Mouse (Mus musculus) left cerebral cortex, adult 8-10 months (tissue): ENCODE measurements at regions not wholly inside any gene's neighbourhood (a gene's known extent, or its start where the extent isn't known, plus 50 kb on each side); places are given as distances from the start of the nearest gene placed in this dataset.
A peak's percentile ranks its signal among the peaks of the same experiment; 100 is the strongest.

Experiments
- DNase-seq, 2 experiments: peaks; one replicate each; pipeline ENCODE4 v3.0.0; 2022; ENCODE audit warnings: low spot score in 2 of 2

DNA sequence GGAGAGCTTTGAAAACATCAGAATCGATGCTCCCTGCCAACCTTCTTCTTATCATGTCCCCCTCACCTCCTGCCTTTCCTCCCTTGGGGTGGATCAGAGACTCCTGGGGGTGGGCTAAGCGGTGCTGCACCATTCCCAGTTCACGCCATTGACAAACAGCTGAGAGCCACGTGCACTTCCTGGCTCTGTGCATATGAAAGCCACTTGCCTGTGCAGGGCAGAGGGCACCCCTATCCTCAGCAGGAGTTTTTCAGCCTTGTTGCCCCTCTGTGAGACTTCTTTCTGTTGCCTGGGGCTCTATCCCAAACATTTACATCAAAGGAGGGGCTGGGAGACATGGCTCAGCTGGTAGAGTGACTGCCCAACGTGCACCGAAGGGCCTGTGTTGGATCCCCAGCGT lies 531.1 kb upstream of the Tbx3 start:
- no peak for DNase-seq

GRCm38 (mm10) chr5:119139816-119140215 lies 530.7 kb upstream of the Tbx3 start:
- DNase-seq, result no peak

- DNase-seq, result no peak
Measured at GRCm38 (mm10) chr5:119143411-119143810, 527.1 kb upstream of the Tbx3 start.

DNA sequence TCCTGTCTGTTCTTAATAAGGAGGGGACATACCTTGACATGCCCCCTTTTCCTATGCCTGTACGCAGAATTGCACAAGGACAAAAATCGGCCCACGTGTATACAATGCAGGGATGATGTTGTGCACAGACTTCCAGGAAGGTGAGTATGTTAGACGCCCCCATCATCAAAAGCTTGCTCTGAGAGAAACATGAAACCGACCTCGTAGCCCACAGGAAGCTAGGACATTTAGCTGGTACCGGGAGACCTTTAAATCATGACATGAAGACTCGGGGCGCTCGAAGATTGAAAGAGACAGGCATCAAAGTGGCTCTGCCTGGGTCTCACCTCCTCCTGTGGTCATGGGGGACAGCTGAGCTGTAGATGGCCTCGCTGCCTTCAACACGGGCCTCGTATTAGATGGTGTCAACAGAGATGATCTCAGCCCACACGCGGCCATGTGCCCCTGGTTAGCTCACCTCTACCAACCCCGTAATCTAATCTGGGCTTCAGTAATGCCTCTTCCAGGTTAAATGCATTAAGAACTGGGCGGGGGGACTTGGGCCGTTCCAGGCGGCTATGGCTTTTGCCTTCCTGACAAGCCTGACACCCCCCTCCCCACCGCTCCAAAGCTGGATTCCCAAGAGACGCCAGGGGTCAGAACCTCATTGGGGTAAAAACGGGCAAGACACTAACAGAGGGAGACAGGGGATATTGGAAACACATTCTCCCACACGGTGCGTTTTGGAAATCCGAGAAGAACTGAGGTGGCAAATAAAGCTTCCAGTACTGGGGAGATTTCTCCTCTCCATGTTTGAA lies 520.9 kb upstream of the Tbx3 start:
- DNase-seq, result no peak

DNA sequence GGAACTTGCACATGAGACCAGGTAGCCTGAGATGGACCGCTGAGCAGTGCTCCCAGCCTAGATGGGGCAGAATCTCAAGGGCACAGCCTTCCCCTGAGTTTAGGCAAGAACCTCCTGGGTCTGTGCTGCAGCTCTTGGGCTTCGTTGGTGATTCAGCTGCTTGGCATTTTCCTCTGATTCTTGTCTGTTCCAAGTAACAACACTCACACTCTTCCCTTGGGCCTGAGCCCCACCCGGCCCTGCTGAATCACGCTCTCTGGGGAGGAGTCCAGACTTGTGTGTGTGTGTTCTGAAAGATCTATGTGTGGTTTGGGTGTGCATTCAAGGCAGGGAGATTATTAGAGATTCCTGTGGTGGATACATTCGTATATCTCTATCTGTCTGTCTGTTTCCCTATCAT lies 517.4 kb upstream of the Tbx3 start:
- no peak for DNase-seq

- DNase-seq, result no peak
Measured at GRCm38 (mm10) chr5:119156638-119157037, 513.8 kb upstream of the Tbx3 start.

DNA sequence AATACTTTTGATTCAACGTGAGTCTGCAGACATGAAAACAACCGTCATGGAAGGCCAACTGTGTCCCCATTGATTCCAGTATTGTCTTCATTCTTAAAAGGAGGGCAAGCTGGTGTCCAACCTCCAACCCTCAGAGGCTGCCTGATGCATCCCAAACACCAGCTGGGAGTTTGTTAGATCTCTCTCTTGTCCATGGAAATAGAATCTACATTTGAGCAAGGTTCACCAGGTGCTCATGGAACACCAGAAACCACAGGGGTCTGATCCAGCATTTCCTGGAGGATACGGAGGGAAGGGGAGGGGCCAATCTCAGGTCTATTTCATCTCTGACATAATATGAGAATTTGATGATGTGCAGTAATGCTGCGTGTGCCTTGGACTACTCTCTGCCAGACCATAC lies 512.3 kb upstream of the Tbx3 start:
- DNase-seq, result no peak

DNA sequence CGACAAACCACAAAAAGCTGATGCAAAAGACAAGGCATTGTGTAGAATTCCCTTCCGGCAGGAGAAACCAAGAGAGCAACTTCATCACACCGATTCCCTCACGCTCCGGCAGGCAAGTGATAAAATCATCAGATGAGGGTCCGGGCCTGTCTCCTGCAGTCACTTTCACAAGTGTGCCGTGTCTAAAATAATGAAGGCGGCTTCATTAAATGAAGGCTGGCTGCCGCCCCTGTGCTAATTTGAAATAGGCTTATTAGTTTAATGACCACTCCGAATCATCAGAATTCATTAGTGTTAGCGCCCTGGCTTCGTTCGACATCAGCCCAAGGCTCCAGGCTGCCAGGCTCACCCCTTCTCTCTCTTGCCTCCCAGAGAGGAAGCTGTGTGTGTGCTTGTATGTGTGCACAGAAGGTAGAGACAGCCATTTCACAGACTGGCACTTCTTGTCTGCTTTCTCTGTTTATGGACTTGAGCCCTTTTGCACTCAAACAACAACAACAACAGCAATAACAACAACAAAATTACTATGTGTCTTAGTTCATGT lies 508.3 kb upstream of the Tbx3 start:
- no peak for DNase-seq

- DNase-seq, result peak; percentile 49 to 84
Measured at GRCm38 (mm10) chr5:119167718-119168117, 502.8 kb upstream of the Tbx3 start.

DNA sequence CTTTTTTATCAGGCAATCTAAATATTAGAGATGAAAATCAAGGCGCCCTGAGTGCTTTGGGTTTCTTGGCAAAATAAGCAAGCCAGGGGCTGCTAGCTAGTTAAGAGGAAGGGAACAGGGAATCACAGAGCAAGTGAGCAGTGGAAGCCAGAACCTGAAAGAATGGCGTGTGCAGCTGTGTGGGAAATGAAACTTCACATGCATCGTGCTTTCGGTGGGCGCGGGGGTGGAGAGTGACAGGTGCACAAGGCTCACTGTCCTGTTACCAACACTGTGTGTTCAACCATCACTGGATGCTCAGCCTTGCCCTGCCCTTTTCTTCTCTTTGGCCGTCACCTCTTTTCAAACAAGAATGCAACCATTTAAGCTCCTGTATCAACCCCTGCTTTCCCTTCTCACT lies 501.2 kb upstream of the Tbx3 start:
- no peak for DNase-seq

DNA sequence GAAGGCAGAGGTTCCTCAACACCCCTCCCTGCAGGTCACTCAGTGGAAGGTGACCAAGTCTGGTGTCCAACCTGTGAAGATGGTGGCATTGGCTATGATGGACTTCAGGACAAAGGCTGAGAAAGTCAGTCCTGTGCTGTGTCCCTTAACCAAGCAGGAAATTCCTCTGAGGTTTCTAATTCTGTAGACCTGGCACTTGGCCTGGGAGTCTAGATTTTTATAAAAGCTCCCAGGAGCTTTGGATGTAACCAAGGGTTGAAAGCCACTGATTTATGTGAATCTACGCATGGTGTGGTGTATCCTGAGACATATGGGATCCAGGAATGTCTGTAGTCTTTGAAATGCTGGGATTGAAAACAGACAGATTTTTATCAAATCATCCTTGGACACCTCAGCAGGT lies 498.8 kb upstream of the Tbx3 start:
- no peak for DNase-seq

DNA sequence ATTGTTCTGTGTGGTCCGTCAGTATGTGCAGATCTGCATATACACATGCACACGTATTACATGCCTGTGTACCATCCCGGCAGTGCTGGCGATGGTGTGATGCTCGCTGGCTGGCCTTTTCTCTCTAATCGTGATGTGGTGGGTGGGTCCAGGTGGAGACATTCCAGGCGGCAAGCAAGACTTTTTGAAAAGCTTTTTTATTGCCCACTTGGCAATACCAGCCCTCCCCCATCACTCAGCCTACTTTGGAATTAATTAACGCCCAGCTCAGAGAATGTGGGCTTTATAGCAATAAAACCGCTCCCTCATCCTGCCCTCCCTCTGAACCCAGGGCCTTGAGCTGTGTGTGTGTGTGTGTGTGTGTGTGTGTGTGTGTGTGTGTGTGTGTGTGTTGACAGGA lies 491.7 kb upstream of the Tbx3 start:
- no peak for DNase-seq

DNA sequence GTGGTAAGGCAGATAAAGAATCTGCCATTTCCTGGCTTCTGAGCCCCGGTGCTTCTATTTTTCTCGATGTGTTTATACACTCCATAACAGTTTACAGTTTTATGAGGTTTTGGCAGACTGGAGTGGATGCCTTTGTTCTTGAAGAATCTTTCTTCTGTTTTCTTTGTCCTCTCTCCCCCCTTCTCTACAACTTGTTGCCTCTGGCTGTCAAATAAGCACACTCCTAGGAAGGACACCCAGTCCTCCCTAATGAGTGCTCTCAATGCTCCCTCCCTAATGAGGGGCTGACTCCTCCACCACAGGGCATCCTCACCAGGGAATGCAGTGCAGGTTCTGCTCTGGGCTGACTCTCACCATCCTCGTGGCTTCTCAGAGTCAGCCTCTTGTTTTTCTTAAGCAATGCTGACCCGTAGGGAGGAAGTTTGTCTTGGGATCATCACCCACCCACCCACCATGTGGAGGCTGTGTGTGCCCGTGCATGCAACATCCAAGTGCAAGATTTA lies 486.9 kb upstream of the Tbx3 start:
- no peak for DNase-seq

DNA sequence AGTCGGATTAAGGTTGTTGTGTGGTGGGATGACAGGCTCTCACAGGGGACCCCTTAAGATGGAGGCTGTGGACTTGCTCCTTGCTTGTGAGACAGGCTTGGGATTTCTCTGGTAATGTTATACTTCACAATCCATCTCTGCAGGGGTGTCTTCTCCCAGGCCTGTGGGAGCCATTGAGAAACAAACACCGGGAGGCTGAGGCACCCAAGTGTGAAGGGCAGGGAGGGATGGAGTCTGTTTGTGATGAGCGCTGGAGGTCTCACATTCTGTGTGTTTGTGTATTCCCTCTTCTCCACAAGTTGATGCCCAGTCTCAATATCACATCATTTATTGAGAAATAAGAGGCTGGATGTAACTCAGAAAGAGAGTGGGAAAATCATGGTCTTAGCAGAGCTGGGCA lies 483.9 kb upstream of the Tbx3 start:
- no peak for DNase-seq

GRCm38 (mm10) chr5:119188476-119188875 lies 482.0 kb upstream of the Tbx3 start:
- no peak for DNase-seq

GRCm38 (mm10) chr5:119193699-119194681 lies 476.5 kb upstream of the Tbx3 start:
- no peak for DNase-seq

GRCm38 (mm10) chr5:119199906-119200305 lies 470.6 kb upstream of the Tbx3 start:
- no peak for DNase-seq

- no peak for DNase-seq
Measured at GRCm38 (mm10) chr5:119201251-119201650, 469.2 kb upstream of the Tbx3 start.

DNA sequence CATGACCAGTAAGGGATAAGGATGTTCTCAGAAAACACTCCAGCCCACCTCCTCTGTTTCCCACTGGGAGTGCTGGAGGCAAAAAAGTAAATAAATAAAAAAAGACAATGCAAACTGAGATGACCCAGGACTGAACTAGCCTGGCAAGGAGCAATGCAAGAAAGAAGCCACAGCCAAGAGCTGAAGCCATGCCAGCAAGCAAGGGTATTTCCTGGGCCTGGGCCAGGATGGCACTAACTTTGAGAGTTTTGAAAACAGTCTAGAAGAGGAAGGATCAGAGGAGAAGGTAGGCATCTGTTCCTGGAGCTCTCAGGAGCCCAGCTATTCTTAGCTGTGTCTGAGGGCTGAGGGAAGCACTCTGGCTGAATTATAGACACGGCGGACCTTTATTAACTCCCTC lies 465.7 kb upstream of the Tbx3 start:
- DNase-seq, result no peak

DNA sequence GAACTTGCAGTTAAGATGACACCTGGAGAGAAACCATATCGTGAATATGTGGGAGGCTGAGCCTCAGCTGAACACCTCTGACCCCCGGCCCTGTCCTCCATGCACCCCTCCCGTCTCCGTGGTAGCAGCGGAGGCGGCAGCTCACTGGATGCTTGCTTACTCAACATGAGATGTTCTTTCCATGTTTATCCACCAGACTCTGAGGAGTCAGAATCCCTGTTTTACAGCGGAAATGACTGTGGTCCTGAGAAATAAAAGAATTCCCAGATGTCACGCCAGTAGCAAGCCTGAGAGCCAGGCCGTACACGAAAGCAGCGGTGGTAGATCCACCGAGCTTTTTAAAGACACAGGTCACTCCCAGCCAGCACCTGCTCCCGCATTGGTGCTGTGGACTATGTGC lies 462.4 kb upstream of the Tbx3 start:
- no peak for DNase-seq

DNA sequence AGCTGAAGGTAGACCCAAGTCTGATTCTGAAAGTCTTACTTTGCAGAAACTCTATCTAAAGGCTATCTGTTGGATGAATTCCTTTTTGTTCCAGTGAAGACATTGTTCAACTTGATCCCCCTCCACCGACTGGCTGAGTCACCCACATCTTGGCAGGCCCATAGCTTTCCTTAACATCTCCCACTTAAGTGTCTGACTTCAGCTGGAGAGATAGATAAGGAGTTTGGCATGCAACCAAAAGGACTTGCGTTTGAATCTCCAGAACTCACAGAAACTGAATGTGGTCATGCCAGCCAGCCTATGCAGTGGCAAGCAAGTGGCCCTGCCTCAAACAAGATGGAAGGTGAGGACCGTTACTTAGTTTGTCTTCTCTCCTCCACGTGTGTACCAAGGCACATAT lies 457.3 kb upstream of the Tbx3 start:
- peak; percentile 3 to 55 for DNase-seq
